Mouse (Mus musculus) kidney, postnatal 0 days (tissue): ENCODE measurements at regions not wholly inside any gene's neighbourhood (a gene's known extent, or its start where the extent isn't known, plus 50 kb on each side); places are given as distances from the start of the nearest gene placed in this dataset.
A peak's percentile ranks its signal among the peaks of the same experiment; 100 is the strongest.

ENCODE experiments used
- ATAC-seq: fragments of 200-750 bp; cut with Nextera tagmentation; replicated peaks from 2 replicates; pipeline ENCODE4 v1.8.0; 2017; ENCODE audit warnings: low read depth, moderate number of reproducible peaks, moderate TSS enrichment, moderate library complexity; ENCODE audit not compliant: low FRiP score
- DNase-seq: peaks from one replicate; pipeline ENCODE4 v3.0.0-alpha.2; 2016; ENCODE audit warnings: low spot score
- H3K27ac ChIP-seq: fragments of 300-500 bp; sonication (generic); 2 replicates; pipeline ENCODE4 v1.5.1; 2014; ENCODE audit warnings: mild to moderate bottlenecking
- H3K27me3 ChIP-seq: fragments of 300-500 bp; sonication (generic); 2 replicates; pipeline ENCODE4 v1.6.1; 2014; ENCODE audit warnings: low read length, mixed read lengths; ENCODE audit not compliant: insufficient read depth
- H3K36me3 ChIP-seq: fragments of 300-500 bp; sonication (generic); 2 replicates; pipeline ENCODE4 v1.6.1; 2014; ENCODE audit warnings: low read length, mixed read lengths; ENCODE audit not compliant: insufficient read depth
- H3K4me1 ChIP-seq: fragments of 300-500 bp; sonication (generic); replicated peaks from 2 replicates; pipeline ENCODE4 v1.6.1; 2014; ENCODE audit warnings: antibody characterized with exemption, low read length, mixed read lengths; ENCODE audit not compliant: insufficient read depth
- H3K4me2 ChIP-seq: fragments of 300-500 bp; sonication (generic); 2 replicates; pipeline ENCODE4 v1.6.1; 2014; ENCODE audit warnings: mild to moderate bottlenecking, low read length, moderate library complexity, mixed read lengths
- H3K4me3 ChIP-seq: fragments of 300-500 bp; sonication (generic); replicated peaks from 2 replicates; pipeline ENCODE4 v1.5.1; 2014; ENCODE audit warnings: low read depth, low read length
- H3K9ac ChIP-seq: fragments of 300-500 bp; sonication (generic); 2 replicates; pipeline ENCODE4 v1.6.1; 2014; ENCODE audit warnings: low read depth, low read length
- H3K9me3 ChIP-seq: fragments of 300-500 bp; sonication (generic); replicated peaks from 2 replicates; pipeline ENCODE4 v1.6.1; 2016; ENCODE audit warnings: low read length, inconsistent platforms, mixed read lengths
- CTCF ChIP-seq: IDR thresholded peaks from 2 replicates; pipeline ENCODE4 v1.5.1; 2016; ENCODE audit warnings: antibody characterized with exemption, low read depth, mild to moderate bottlenecking, moderate library complexity
- WGBS: fragments of 180-500 bp; shearing (Covaris S2); extraction: QIAGEN DNeasy Blood & Tissue Kit; methylation state at CpG from one replicate; pipeline ENCODE4 v1.1.7; 2014; 5-methylcytosine and 5-hydroxymethylcytosine counted together

- H3K36me3 ChIP-seq = no peaks in the 10 kb centered on the region
- no peak overlapping the region for H3K4me3 ChIP-seq
- no peak for DNase-seq
- no peak for TF ChIP-seq CTCF
- H3K4me2 ChIP-seq = no peak overlapping the region
- H3K9ac ChIP-seq = no peak overlapping the region
- no peaks in the 10 kb centered on the region for H3K9me3 ChIP-seq
- H3K27ac ChIP-seq = no peak overlapping the region
- no peaks in the 10 kb centered on the region for H3K27me3 ChIP-seq
- ATAC-seq = no peak
- H3K4me1 ChIP-seq = no peaks in the 10 kb centered on the region
Measured at GRCm38 (mm10) chrX:92981141-92981540, 305.1 kb upstream of the Arx start.

DNA sequence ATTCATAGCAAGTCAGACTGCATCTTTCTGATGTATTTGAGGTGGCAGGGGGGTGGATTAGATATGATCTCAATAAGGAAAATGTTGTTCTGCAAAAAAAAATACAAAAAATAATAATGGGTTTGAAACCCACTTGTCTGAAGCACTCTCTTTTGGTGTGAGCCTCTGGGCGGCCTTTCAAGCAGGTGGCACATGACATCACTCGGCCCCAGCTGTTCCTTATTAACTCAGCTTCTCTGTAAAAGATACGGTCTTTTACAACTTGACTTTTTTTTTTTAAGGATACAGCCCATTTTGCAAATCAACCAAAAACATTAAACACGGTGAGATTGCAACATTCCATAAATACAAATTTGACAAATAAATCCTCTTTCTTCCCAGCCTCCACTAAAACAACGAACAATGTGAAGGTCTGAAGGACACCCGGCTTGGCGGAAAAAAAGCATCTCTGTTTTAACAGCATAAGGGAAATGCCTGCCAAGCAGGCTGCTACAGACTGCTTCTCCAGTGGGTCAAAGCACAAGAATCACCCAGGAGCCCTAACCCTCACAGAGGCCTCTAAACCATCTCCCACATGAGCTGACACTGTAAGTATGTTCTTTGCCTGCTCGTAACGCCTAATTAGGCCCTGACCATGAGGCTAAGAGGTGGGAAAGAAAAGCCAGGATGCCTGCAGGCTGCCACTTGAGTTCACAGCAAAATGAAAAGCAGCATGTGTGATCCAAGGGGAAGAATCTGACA is 283.8 kb upstream of the Arx start:
- Histone ChIP-seq H3K27me3 (no peaks in the 10 kb centered on the region), H3K9ac (no peak overlapping the region), H3K4me1 (no peaks in the 10 kb centered on the region), H3K4me3 (no peak overlapping the region), H3K36me3 (no peaks in the 10 kb centered on the region), H3K27ac (no peak overlapping the region), H3K9me3 (no peaks in the 10 kb centered on the region), H3K4me2 (no peak overlapping the region)
- ATAC-seq = no peak
- 50% methylated on average over 9 of the region's 9 CpGs for WGBS
- no peak for DNase-seq
- TF ChIP-seq CTCF = no peak

GRCm38 (mm10) chrX:93006681-93007080 is 279.6 kb upstream of the Arx start:
- no peak for TF ChIP-seq CTCF

DNA sequence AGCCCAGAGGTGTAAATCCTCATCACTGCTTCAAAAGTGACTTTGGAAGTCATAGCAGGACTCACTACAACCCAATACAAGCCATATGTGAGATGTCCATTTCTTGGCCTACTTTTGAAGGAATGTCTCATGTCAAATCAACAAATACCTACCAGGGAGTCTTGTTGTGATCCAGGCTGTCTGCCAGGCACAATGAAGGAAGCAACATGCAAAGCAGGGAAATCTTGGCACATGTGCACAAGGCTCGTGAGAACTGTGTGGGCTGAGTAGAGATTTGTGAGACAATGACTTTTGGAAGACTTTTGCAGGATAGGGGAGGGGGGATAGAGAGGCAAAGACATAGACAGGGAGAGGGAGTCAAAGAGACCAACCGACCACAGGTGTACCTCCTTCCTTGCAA is 274.7 kb upstream of the Arx start:
- no peaks in the 10 kb centered on the region for H3K27me3 ChIP-seq
- 48% methylated on average over 2 of the region's 2 CpGs for WGBS
- H3K27ac ChIP-seq = no peak overlapping the region
- no peaks in the 10 kb centered on the region for H3K9me3 ChIP-seq
- DNase-seq (peak; percentile 42), ATAC-seq (no peak)
- H3K4me3 ChIP-seq = no peak overlapping the region
- H3K4me1 ChIP-seq = no peaks in the 10 kb centered on the region
- H3K4me2 ChIP-seq = no peak overlapping the region
- TF ChIP-seq CTCF = no peak
- no peaks in the 10 kb centered on the region for H3K36me3 ChIP-seq
- H3K9ac ChIP-seq = no peak overlapping the region

More at GRCm38 (mm10) chrX:93006681-93007080, 279.6 kb upstream of the Arx start:
- Histone ChIP-seq H3K9ac (no peak overlapping the region), H3K4me3 (no peak overlapping the region), H3K36me3 (no peaks in the 10 kb centered on the region), H3K9me3 (no peaks in the 10 kb centered on the region), H3K27me3 (no peaks in the 10 kb centered on the region), H3K27ac (no peak overlapping the region), H3K4me2 (no peak overlapping the region), H3K4me1 (no peaks in the 10 kb centered on the region)
- 73% methylated on average over 2 of the region's 2 CpGs for WGBS
- DNase-seq (no peak), ATAC-seq (no peak)

- Histone ChIP-seq H3K4me3 (no peak overlapping the region), H3K36me3 (no peaks in the 10 kb centered on the region), H3K9me3 (no peaks in the 10 kb centered on the region), H3K27me3 (no peaks in the 10 kb centered on the region), H3K4me1 (no peaks in the 10 kb centered on the region), H3K27ac (no peak overlapping the region), H3K4me2 (no peak overlapping the region), H3K9ac (no peak overlapping the region)
- peak; percentile 71 for ATAC-seq
- WGBS = 59% methylated on average over 3 of the region's 3 CpGs
- no peak for TF ChIP-seq CTCF
- peak; percentile 75 for DNase-seq
Measured at GRCm38 (mm10) chrX:93016391-93016790, 269.9 kb upstream of the Arx start.

- H3K9me3 ChIP-seq = no peaks in the 10 kb centered on the region
- H3K4me1 ChIP-seq = no peaks in the 10 kb centered on the region
- DNase-seq (no peak), ATAC-seq (no peak)
- H3K4me2 ChIP-seq = no peak overlapping the region
- no peak for TF ChIP-seq CTCF
- 76% methylated on average over 1 of the region's 1 CpGs for WGBS
- no peaks in the 10 kb centered on the region for H3K36me3 ChIP-seq
- H3K27ac ChIP-seq = no peak overlapping the region
- no peaks in the 10 kb centered on the region for H3K27me3 ChIP-seq
- H3K9ac ChIP-seq = no peak overlapping the region
- no peak overlapping the region for H3K4me3 ChIP-seq
Measured at GRCm38 (mm10) chrX:93041096-93041495, 245.1 kb upstream of the Arx start.

- Histone ChIP-seq H3K9me3 (no peaks in the 10 kb centered on the region), H3K27me3 (no peaks in the 10 kb centered on the region), H3K4me3 (no peak overlapping the region), H3K27ac (no peak overlapping the region), H3K4me1 (no peaks in the 10 kb centered on the region), H3K9ac (no peak overlapping the region), H3K36me3 (no peaks in the 10 kb centered on the region), H3K4me2 (no peak overlapping the region)
- 67% methylated on average over 3 of the region's 3 CpGs for WGBS
- no peak for TF ChIP-seq CTCF
- ATAC-seq (no peak), DNase-seq (no peak)
Measured at GRCm38 (mm10) chrX:93042736-93043135, 243.5 kb upstream of the Arx start.
